Mouse (Mus musculus) liver, embryonic 14.5 days (tissue): ENCODE results near the gene Ppp1r14c.

Experiments used
- CTCF ChIP-seq: IDR thresholded peaks from 2 replicates; pipeline ENCODE4 v1.5.1; 2016; ENCODE audit warnings: antibody characterized with exemption, low read depth, control low read depth
- EP300 ChIP-seq: IDR thresholded peaks from 2 replicates; pipeline ENCODE4 v1.6.1; 2016; ENCODE audit warnings: antibody characterized with exemption, low read depth

- TF ChIP-seq CTCF (no peak), EP300 (no peak)
Observed at GRCm38 (mm10) chr10:3448699-3449098, 82.8 kb downstream of the Ppp1r14c start.
